Mouse (Mus musculus) adrenal gland (tissue): ENCODE data around the gene Slco2a1.

Experiments
- intact Hi-C: fragments of 180-260 bp; cut with DNase I; formaldehyde crosslinking; loops from one replicate; pipeline ENCODE4 v1.15.1; 2025

Gene Slco2a1

GRCm38 (mm10) chr9:103114901-103115300, 126.4 kb downstream of the Slco2a1 start:
- intact Hi-C loops = no loop called here

DNA sequence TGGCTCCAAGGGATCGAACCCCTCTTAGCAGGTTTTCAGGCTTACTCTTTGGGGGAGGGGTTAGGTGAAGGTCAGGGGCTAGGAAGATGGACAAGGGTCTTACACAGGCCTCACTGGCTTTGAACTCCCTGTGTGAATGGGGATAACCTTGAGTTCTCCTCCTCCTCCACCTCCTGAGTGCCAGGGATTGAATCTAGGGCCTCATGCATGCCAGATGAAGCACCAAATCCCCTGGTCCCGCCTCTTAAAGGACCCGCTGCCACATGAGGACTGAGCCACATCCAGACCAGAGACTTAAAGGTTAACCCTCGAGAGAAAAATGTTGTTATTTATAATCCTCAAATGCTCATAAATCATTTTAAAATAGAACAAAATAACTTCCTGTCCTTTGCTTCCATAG, 128.4 kb downstream of the Slco2a1 start:
- intact Hi-C loops = no loop called here

GRCm38 (mm10) chr9:103117495-103117894, 129.0 kb downstream of the Slco2a1 start:
- intact Hi-C loops = no loop called here

GRCm38 (mm10) chr9:103117951-103118350, 129.4 kb downstream of the Slco2a1 start:
- intact Hi-C loops = no loop called here

- intact Hi-C loops = no loop called here
Observed at GRCm38 (mm10) chr9:103118651-103119275, 130.3 kb downstream of the Slco2a1 start.

DNA sequence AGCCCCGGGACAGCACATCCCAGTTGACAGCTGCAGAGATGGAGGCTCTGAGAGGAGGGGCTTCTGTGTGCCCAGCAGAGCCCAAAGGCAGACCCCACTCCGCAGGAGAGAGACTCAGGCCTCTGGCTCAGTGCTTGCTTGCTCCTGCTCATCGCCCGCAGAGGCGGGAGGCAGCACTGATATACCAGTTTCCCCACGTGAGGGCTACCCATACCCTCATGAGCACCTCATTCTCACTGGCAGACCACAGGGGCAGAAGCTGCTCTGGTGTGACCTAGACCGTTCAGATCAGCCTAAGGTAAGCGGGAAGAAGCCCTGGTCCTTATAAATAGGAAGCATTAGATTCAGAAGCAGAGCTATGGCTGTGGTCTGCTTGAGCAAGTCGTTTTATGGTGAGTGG, 131.3 kb downstream of the Slco2a1 start:
- intact Hi-C loops = no loop called here

- intact Hi-C loops = no loop called here
Observed at GRCm38 (mm10) chr9:103120231-103120630, 131.7 kb downstream of the Slco2a1 start.

DNA sequence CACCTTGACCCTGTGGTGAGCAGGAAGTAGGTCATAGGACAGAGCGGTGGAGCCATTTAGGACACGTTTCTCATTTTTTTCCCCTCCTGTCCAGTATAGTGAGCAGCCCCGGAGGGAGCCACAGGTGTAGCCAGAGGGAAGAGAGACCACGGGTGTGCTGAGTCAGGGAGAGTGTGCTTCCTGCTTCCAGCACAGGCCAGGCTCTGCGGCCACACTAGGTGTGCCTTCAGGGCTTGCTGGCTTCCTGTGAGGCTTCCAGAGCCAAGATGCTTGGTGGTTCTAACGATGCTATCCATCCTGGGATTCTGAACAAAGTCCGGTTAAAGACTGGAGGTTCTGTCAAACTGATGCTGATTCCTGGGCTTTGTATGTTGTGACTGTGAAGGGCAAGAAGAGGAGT, 133.0 kb downstream of the Slco2a1 start:
- intact Hi-C loops = no loop called here

- intact Hi-C loops = no loop called here
Observed at GRCm38 (mm10) chr9:103124746-103125145, 136.2 kb downstream of the Slco2a1 start.

GRCm38 (mm10) chr9:103133493-103134124, 145.1 kb downstream of the Slco2a1 start:
- intact Hi-C loops = no loop called here

GRCm38 (mm10) chr9:103134450-103135030, 146.0 kb downstream of the Slco2a1 start:
- intact Hi-C loops = no loop called here

DNA sequence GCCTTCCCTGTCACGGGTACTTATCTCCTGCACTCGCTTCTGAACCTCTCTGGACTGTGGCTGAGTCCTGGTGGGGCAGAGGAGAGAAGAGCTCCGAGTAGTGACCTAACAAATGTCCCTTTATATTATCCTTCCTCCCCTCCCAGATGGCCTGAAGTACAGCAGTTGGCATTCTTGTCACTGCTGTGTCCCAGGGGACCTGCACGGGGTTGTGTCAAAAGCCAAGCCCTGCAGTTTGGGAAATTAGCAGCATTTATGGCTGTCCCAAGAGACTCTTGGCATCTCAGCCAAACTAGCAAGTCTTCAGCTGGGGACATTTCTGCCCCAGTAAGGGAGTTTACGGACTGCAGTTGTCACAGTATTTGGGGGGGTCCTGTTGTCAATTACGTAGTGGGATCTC, 151.0 kb downstream of the Slco2a1 start:
- intact Hi-C loops = no loop called here

GRCm38 (mm10) chr9:103140384-103140783, 151.9 kb downstream of the Slco2a1 start:
- intact Hi-C loops = no loop called here

GRCm38 (mm10) chr9:103141266-103141665, 152.8 kb downstream of the Slco2a1 start:
- intact Hi-C loops = no loop called here

DNA sequence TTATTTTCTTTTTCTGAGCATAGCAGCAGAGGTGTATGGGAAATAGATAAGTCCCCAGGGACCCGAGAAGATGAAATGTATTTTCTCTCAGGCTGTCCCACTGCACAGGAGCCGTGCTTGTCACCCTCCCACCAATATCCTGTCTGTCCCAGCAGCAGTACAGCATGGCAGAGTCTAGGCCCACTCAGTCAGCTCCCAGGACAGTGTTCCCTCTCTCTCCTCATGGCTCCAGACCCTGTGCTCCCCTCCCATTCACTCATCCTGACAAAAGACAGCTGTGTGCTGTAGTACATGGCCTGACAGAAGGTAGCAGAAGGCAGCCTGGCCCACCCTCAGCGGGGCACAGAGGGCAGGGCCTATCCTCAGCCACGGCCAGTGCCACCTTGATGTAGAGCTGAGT, 155.4 kb downstream of the Slco2a1 start:
- intact Hi-C loops = no loop called here

GRCm38 (mm10) chr9:103145351-103145750, 156.8 kb downstream of the Slco2a1 start:
- intact Hi-C loops = no loop called here
